Mouse (Mus musculus): ENCODE results near the gene Klf7.

Klf7 gene

GRCm38 (mm10) chr1:64032502-64033231 lies 89.4 kb downstream of the Klf7 start:
- in situ Hi-C loops (cut with MseI, MboI), result no loop called here

- in situ Hi-C loops (cut with MseI, MboI), result no loop called here
These were observed 100.1 kb downstream of the Klf7 start for GRCm38 (mm10) chr1:64021986-64022385.

GRCm38 (mm10) chr1:64020672-64021635 lies 101.1 kb downstream of the Klf7 start:
- in situ Hi-C loops (cut with MseI, MboI), result no loop called here

GRCm38 (mm10) chr1:64019127-64019635 lies 102.9 kb downstream of the Klf7 start:
- in situ Hi-C loops (cut with MseI, MboI), result no loop called here

- in situ Hi-C loops (cut with MseI, MboI), result no loop called here
These were observed 103.5 kb downstream of the Klf7 start for GRCm38 (mm10) chr1:64018466-64019077.

- in situ Hi-C loops (cut with MseI, MboI), result no loop called here
These were observed 108.0 kb downstream of the Klf7 start for GRCm38 (mm10) chr1:64014091-64014490.

GRCm38 (mm10) chr1:64008994-64009393 lies 113.1 kb downstream of the Klf7 start:
- in situ Hi-C loops (cut with MseI, MboI), result no loop called here

GRCm38 (mm10) chr1:64008031-64008430 lies 114.1 kb downstream of the Klf7 start:
- in situ Hi-C loops (cut with MseI, MboI), result no loop called here

- in situ Hi-C loops (cut with MseI, MboI), result no loop called here
These were observed 116.9 kb downstream of the Klf7 start for GRCm38 (mm10) chr1:64005194-64005593.

GRCm38 (mm10) chr1:64003525-64004291 lies 118.4 kb downstream of the Klf7 start:
- in situ Hi-C loops (cut with MseI, MboI), result no loop called here

- in situ Hi-C loops (cut with MseI, MboI), result no loop called here
These were observed 120.0 kb downstream of the Klf7 start for GRCm38 (mm10) chr1:64002036-64002435.

GRCm38 (mm10) chr1:64000597-64000996 lies 121.5 kb downstream of the Klf7 start:
- in situ Hi-C loops (cut with MseI, MboI), result no loop called here

GRCm38 (mm10) chr1:63999481-63999880 lies 122.6 kb downstream of the Klf7 start:
- in situ Hi-C loops (cut with MseI, MboI), result no loop called here

- in situ Hi-C loops (cut with MseI, MboI), result no loop called here
These were observed 123.2 kb downstream of the Klf7 start for GRCm38 (mm10) chr1:63998901-63999300.

- in situ Hi-C loops (cut with MseI, MboI), result no loop called here
These were observed 123.9 kb downstream of the Klf7 start for GRCm38 (mm10) chr1:63998139-63998538.

- in situ Hi-C loops (cut with MseI, MboI), result no loop called here
These were observed 126.3 kb downstream of the Klf7 start for GRCm38 (mm10) chr1:63995828-63996227.

- in situ Hi-C loops (cut with MseI, MboI), result no loop called here
These were observed 127.0 kb downstream of the Klf7 start for GRCm38 (mm10) chr1:63995137-63995492.

GRCm38 (mm10) chr1:63994248-63995136 lies 127.6 kb downstream of the Klf7 start:
- in situ Hi-C loops (cut with MseI, MboI), result no loop called here

GRCm38 (mm10) chr1:63992506-63992905 lies 129.6 kb downstream of the Klf7 start:
- in situ Hi-C loops (cut with MseI, MboI), result no loop called here

- in situ Hi-C loops (cut with MseI, MboI), result no loop called here
These were observed 131.7 kb downstream of the Klf7 start for GRCm38 (mm10) chr1:63990416-63990815.

Measured in mouse trophoblast stem cell (cell line).